Mouse (Mus musculus) liver (tissue): ENCODE measurements at regions not wholly inside any gene's neighbourhood (a gene's known extent, or its start where the extent isn't known, plus 50 kb on each side); places are given as distances from the start of the nearest gene placed in this dataset.

Experiments used
- DNase-seq: peaks from one replicate; pipeline ENCODE4 v3.0.0-alpha.2; 2020; ENCODE audit warnings: mixed read lengths

DNA sequence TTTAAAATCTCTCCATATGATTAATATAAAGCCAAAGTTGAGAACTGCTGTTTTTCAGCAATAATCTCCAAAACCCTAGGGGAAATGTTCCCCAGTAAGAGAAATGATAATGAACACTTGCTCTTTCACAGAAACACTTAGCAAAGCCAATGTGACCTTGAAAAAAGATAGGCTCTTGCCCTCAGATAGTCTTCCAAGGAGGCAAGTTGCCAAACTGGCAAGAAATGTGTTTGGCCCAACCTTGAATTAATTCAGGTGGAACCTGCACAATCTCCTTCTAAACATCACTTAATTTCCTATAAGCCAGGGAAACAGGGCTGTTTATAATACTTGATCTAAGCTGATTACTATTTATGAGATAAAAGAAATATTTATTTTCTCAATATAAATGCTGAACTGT lies 244.0 kb upstream of the Gnaz start:
- no peak for DNase-seq

DNA sequence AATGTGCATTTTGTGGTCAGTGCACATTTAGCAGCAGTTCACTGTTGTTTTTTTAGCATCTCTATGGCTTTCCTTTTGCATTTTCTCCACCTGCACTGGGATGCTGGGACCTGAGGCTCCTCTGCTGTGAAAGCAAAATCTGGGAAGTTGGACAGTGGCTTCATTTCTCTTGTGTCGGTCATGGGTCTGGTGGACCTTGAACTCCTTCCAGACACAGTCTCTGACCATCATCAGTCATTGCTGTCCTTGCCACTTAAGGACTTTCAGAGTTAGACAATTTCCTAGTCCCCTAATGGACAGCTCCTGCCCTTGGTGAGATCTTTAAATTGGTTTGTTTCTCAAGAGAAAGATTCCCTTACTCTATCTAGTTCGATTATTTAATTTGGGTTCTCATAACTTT lies 217.5 kb upstream of the Gnaz start:
- DNase-seq: no peak

DNA sequence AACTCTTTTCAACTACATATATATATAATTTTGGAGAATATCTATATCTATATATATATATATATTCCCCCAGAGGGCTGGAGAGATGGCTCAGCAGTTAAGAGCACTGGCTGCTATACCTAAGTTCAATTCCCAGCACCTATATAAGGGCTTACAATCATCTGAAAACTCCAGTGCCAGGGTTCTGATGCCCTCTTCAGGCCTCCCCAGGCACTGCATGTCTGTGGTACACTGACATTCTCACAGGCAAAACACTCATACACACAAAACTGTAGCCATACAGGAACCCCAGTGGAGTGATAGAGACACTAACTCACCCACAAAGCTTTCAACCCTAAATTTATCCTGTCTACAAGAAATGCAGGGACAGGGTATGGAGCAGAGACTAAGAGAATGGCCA lies 216.1 kb upstream of the Gnaz start:
- DNase-seq: no peak

DNA sequence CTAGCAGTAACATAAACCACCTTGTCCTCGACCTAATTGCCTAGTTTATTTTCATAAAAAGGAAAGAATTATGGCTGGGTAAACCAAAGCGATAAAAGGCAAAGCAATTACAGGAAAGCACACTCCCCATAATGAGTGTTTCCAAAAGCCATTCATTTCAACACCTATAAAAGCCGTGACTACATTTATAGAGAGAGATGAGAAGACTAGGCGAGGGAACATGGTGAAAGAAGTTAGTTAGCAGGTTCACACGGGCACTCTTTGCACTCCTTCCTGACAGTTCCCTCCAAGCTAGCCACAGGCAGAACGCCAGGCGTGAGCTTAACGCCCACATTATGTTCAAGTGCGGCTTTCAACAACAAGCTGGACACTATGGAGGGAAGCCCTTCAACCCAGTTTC lies 206.2 kb upstream of the Gnaz start:
- DNase-seq: no peak

GRCm38 (mm10) chr10:74789245-74789644 lies 177.7 kb upstream of the Gnaz start:
- no peak for DNase-seq

DNA sequence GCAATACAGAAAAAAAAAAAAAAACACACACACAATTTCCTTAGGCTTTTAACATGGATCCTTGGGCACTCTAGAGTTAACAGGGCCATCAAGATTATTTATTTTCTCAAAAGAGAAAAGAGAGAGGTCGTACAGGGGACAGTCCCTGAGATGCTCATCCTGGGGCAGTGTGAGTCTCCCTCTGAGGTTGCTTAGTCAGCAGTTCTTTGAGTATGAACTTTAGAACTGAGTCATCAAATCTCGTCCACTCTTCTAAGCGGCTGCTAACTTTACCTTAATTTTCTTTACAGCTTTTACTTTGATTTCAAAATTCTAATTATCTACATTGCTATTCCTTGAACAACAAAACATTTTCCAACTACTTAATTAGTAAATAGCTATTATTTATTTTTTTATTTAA lies 177.0 kb upstream of the Gnaz start:
- DNase-seq: no peak

DNA sequence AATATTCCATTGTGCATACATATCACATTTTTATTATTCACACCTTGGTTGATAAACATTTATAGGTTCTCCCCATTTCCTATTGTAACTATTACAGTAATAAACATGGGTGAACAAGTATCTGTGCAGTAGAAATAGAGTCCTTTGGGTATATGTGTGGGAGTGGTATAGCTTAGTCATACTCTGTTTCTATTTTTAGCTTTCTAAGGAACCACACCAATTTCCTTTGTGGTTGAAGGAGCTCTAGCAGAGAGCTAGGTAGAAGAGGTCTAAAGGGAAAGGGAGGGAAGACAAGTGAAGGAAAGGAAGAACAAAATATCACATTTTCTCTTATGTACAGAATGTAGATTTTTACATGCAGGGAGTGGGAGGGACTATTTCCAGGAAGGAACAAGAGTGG lies 143.6 kb upstream of the Gnaz start:
- DNase-seq: no peak

GRCm38 (mm10) chr10:74834359-74834758 lies 132.6 kb upstream of the Gnaz start:
- no peak for DNase-seq

DNA sequence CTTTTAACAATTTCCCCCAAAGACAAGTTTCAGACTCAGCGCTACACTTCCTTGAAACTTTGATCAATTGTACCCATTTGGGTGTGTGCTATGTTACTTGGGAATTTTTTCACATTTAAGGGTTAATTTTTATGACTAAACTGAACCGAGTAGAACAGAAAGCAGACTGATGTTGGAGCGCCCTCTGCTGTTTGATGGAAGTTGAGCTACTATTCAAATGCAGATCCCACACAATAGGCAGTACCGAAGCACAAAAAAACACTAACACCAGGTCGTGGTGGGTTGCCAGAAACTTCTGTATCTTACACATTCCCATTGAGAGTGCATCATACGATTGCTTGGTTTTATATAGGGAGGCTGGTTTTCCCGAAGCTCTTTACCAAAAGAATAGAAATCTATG lies 118.6 kb upstream of the Gnaz start:
- peak; percentile 43 for DNase-seq

DNA sequence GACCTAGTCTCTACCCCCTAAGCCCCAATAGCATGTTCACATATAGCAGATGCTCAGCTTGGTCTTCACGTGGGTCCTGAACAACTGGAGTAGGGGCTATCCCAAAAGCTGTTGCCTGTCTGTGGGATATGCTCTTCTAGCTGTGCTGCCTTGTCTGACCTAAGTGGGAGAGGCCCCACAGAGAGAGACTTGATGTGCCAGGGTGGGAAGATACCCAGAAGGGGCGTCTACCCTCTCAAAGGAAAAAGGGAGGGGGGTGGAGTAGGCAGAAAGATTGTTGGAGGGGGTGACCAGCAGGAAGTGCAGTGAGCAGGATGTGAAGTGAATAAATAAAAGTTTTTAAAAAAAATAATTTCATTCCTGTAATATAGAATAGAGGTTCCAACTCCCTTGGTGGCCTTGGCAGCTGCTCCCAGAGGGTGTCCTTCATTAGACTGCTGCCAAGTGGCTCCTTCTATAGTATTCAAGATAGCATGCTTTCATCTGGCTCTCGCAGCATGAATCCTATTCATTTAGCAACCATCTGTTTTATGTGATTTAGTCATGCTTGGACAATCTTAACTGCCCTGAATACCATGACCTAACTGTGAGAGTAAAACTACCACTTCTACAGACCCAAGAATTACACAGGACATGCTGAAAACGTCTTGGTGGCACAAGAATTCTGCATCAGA lies 111.8 kb upstream of the Gnaz start:
- no peak for DNase-seq
